In genomic region chr6:86064318-86065016, GRCm38 (mm10) we compare ENCODE assay signal across 11 mouse cellular contexts. TPM values are rescaled to one million over a fixed set of nuclear protein-coding genes. Genes with fewer than 3 reads are reported as not detected.
DNase-seq lines count a peak whose midpoint lies in the region; ATAC-seq and TF ChIP-seq lines count a peak whose summit lies in the region.
"Had no signal": no experiment of that assay in that cellular context is flagged by ENCODE, and none has a peak within 500 bp of the region (broad histone marks: within the 10 kb centered on the region; RNA-seq: fewer than 3 reads in every experiment).

No protein-coding gene starts in this region.

- no peak overlapping the region for H3K4me3 ChIP-seq in embryonic facial prominence, embryonic 10.5 days
- no peak overlapping the region for H3K4me3 ChIP-seq in neural tube, embryonic 15.5 days (replicated peaks)
- H3K4me3 ChIP-seq in liver, postnatal 0 days (ENCODE audit: low read depth, low read length), result no peak overlapping the region
- H3K4me3 ChIP-seq: heart, embryonic 13.5 days had no signal

- DNase-seq in embryonic facial prominence, embryonic 10.5 days (ENCODE audit: low spot score), result no peak
- DNase-seq in frontal cortex, postnatal 14 days (ENCODE audit: low spot score in 2 of 2), result peak; percentile 69 to 80
- DNase-seq in left cerebral cortex, adult 11 months (ENCODE audit: low spot score), result peak; percentile 84
- DNase-seq in liver, postnatal 0 days, result no peak
- DNase-seq in heart, postnatal 25 days (ENCODE audit: low spot score), result no peak
- no peak for DNase-seq in adrenal gland, adult 2 months
- no peak for DNase-seq in spleen, postnatal 14 days (ENCODE audit: low spot score in 2 of 2)

- H3K27me3 ChIP-seq in embryonic facial prominence, embryonic 10.5 days (replicated peaks; ENCODE audit: low read depth, poor library complexity, severe bottlenecking), result no peaks in the 10 kb centered on the region
- no peaks in the 10 kb centered on the region for H3K27me3 ChIP-seq in neural tube, embryonic 15.5 days (replicated peaks)
- no peaks in the 10 kb centered on the region for H3K27me3 ChIP-seq in liver, postnatal 0 days (ENCODE audit: insufficient read depth, low read length)
- H3K27me3 ChIP-seq: heart, embryonic 13.5 days had no signal

- H3K9ac ChIP-seq in neural tube, embryonic 15.5 days (replicated peaks), result no peak overlapping the region
- H3K9ac ChIP-seq in liver, postnatal 0 days (replicated peaks), result no peak overlapping the region
- H3K9ac ChIP-seq: heart, embryonic 13.5 days had no signal

- no peak for TF ChIP-seq EP300 in liver, postnatal 0 days (IDR thresholded peaks at IDR 0.05; ENCODE audit: low read depth)

- no peak for TF ChIP-seq CTCF in liver, postnatal 0 days (IDR thresholded peaks at IDR 0.05; ENCODE audit: low read depth)

- H3K27ac ChIP-seq in embryonic facial prominence, embryonic 10.5 days (replicated peaks), result peak overlapping the region; percentile 61; the same call in 1 of the 2 replicates
- peak overlapping the region; percentile 84 for H3K27ac ChIP-seq in neural tube, embryonic 15.5 days (replicated peaks)
- H3K27ac ChIP-seq in liver, postnatal 0 days (ENCODE audit: low read depth), result no peak overlapping the region
- H3K27ac ChIP-seq: heart, embryonic 13.5 days had no signal

- peak; percentile 70 for ATAC-seq in neural tube, embryonic 15.5 days (ENCODE audit: low FRiP score)
- ATAC-seq in liver, postnatal 0 days, result no peak

- intact Hi-C loops in heart, postnatal 25 days (cut with DNase I), result no loop called here

- WGBS in embryonic facial prominence, embryonic 10.5 days, result 45% methylated on average over 6 of the region's 6 CpGs
- WGBS in neural tube, embryonic 15.5 days, result 10% methylated on average over 6 of the region's 6 CpGs
- 73% methylated on average over 6 of the region's 6 CpGs for WGBS in liver, postnatal 0 days (ENCODE audit: insufficient replicate concordance)

- H3K4me1 ChIP-seq in embryonic facial prominence, embryonic 10.5 days, result peaks cover 26% of the 10 kb centered on the region
- H3K4me1 ChIP-seq in neural tube, embryonic 15.5 days, result peaks cover 89% of the 10 kb centered on the region
- no peaks in the 10 kb centered on the region for H3K4me1 ChIP-seq in liver, postnatal 0 days (ENCODE audit: insufficient read depth)
- H3K4me1 ChIP-seq: heart, embryonic 13.5 days had no signal

- H3K9me3 ChIP-seq in embryonic facial prominence, embryonic 10.5 days, result no peaks in the 10 kb centered on the region
- no peaks in the 10 kb centered on the region for H3K9me3 ChIP-seq in neural tube, embryonic 15.5 days (replicated peaks)
- H3K9me3 ChIP-seq in liver, postnatal 0 days (ENCODE audit: low read length), result no peaks in the 10 kb centered on the region
- H3K9me3 ChIP-seq: heart, embryonic 13.5 days had no signal

- H3K36me3 ChIP-seq in embryonic facial prominence, embryonic 10.5 days (replicated peaks), result no peaks in the 10 kb centered on the region
- H3K36me3 ChIP-seq in neural tube, embryonic 15.5 days, result no peaks in the 10 kb centered on the region
- no peaks in the 10 kb centered on the region for H3K36me3 ChIP-seq in liver, postnatal 0 days (replicated peaks; ENCODE audit: insufficient read depth, low read length)
- H3K36me3 ChIP-seq: heart, embryonic 13.5 days had no signal

- peak overlapping the region; percentile 36 for H3K4me2 ChIP-seq in neural tube, embryonic 15.5 days
- no peak overlapping the region for H3K4me2 ChIP-seq in liver, postnatal 0 days (ENCODE audit: low read depth, low read length)
- H3K4me2 ChIP-seq: heart, embryonic 13.5 days had no signal

RNA-seq across cellular contexts. Expression of gene Add2, which starts 36.0 kb away (rescaled TPM):
- 23.4 and 26.6 TPM in 2 replicates for polyA plus RNA-seq in embryonic facial prominence, embryonic 10.5 days (2016; fragmentation: Nextera tagmentation; extraction: Ambion mirVana)
- 107 and 130 TPM in 2 replicates for polyA plus RNA-seq in neural tube, embryonic 15.5 days (2015; fragmentation: Nextera tagmentation; extraction: Ambion mirVana)
- 22.0 and 28.1 TPM in 2 replicates for polyA plus RNA-seq in liver, postnatal 0 days (2015; fragmentation: Nextera tagmentation; extraction: Ambion mirVana)
- total RNA-seq in heart, postnatal 25 days (2021), result under 1 TPM; 0.29 to 0.31 TPM
- total RNA-seq in adrenal gland, adult 2 months (2021), result 1 to 10 TPM in 1 of 2 experiments, under 1 TPM in 1; 0.78 to 1.6 TPM
- 1.7 and 1.9 TPM in 2 replicates for polyA plus RNA-seq in adrenal gland, adult 2 months (2012; rRNA removed)
- polyA plus RNA-seq: liver, adult 2 months had no signal

RNA-seq across cellular contexts. Expression of gene Figla, which starts 48.5 kb away (rescaled TPM):
- polyA plus RNA-seq in embryonic facial prominence, embryonic 10.5 days (2016; fragmentation: Nextera tagmentation; extraction: Ambion mirVana), result not detected in 2 replicates
- not detected in 2 replicates for polyA plus RNA-seq in neural tube, embryonic 15.5 days (2015; fragmentation: Nextera tagmentation; extraction: Ambion mirVana)
- not detected in 2 replicates for polyA plus RNA-seq in liver, postnatal 0 days (2015; fragmentation: Nextera tagmentation; extraction: Ambion mirVana)
- not detected for total RNA-seq in heart, postnatal 25 days (2021)
- not detected for total RNA-seq in adrenal gland, adult 2 months (2021)
- polyA plus RNA-seq in adrenal gland, adult 2 months (2012; rRNA removed), result not detected in 2 replicates
- total RNA-seq: liver, adult 2 months; MEL had no signal
- polyA plus RNA-seq: heart, embryonic 13.5 days; liver, adult 2 months had no signal

Comparison
In these comparisons a context has a peak if more than half of its experiments do, and no peak if none do; other contexts are left out.
1. DNase-seq: peak in frontal cortex, postnatal 14 days (2 of 2) and left cerebral cortex, adult 11 months (single experiment); none in embryonic facial prominence, embryonic 10.5 days (single experiment), liver, postnatal 0 days (single experiment), heart, postnatal 25 days (single experiment), adrenal gland, adult 2 months (single experiment) and spleen, postnatal 14 days (0 of 2).